Mouse (Mus musculus): ENCODE data around the gene Crispld2.

DNA sequence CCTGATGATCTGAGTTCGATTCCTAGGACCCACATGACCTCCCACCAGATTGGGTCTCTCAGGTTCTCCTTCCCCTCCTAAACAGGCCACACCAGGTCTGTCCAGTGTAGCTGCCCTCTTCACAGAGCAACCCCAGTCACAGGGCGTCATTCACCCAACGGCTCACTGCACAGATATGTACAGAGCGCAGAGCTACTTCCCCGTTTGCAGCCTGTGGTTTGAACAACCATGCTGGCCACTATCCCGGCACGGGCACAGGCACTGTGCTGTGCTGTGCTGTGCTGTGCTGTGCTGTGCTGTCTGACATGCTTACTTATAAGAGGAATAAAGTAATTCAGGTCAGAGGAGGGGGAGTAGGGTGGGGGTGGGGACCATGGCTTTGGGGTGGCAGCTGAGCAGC is 24.2 kb downstream of the Crispld2 start:
- TF ChIP-seq CTCF (conservative IDR thresholded peaks at IDR 0.05; ENCODE audit: insufficient read depth, insufficient read length, low read depth, low read length) (no peak), POLR2A (IDR thresholded peaks at IDR 0.05; ENCODE audit: low read depth, low read length) (no peak)

All from kidney, adult 2 months (tissue).